Mouse (Mus musculus): ENCODE measurements around the gene Pik3cd. TPM values are rescaled to one million over a fixed set of nuclear protein-coding genes. Genes with fewer than 3 reads are reported as not detected.
"Not testable (repeated sequence)": the region's sequence is repeated elsewhere in the genome, so short reads cannot be mapped to it uniquely, and the experiment has no call there.

Gene Pik3cd
- 4.9 and 5.5 TPM in 2 replicates for polyA plus RNA-seq (2014; fragmentation: Nextera tagmentation; extraction: Ambion mirVana)

GRCm38 (mm10) chr4:149702210-149702979, at the start of gene Pik3cd:
Gene Pik3cd, minus strand, starts transcription at chr4:149702571.
- Histone ChIP-seq H3K27me3 (ENCODE audit: insufficient read depth, low read length) (peaks cover 6% of the 10 kb centered on the region; the same call in 1 of the 2 replicates), H3K27ac (ENCODE audit: low read depth) (no peak within 1 kb of the TSS), H3K4me3 (ENCODE audit: low read depth, low read length) (no peak within 1 kb of the TSS), H3K4me1 (ENCODE audit: insufficient read depth) (no peaks in the 10 kb centered on the region), H3K4me2 (no peak within 1 kb of the TSS), H3K9ac (no peak within 1 kb of the TSS), H3K9me3 (ENCODE audit: low read depth, low read length) (no peaks in the 10 kb centered on the region), H3K36me3 (ENCODE audit: insufficient read depth) (no peaks in the 10 kb centered on the region)
- DNase-seq, result no peak
- ATAC-seq (ENCODE audit: insufficient read depth), result no peak
- no peak for TF ChIP-seq CTCF (IDR thresholded peaks at IDR 0.05; ENCODE audit: low read depth)
- WGBS, result 64% methylated on average over 19 of the region's 19 CpGs

GRCm38 (mm10) chr4:149750671-149751070, 48.3 kb upstream of the Pik3cd start:
- Histone ChIP-seq H3K27me3 (ENCODE audit: insufficient read depth, low read length) (no peaks in the 10 kb centered on the region), H3K36me3 (ENCODE audit: insufficient read depth) (peaks cover 2% of the 10 kb centered on the region; the same call in 1 of the 2 replicates), H3K9me3 (ENCODE audit: low read depth, low read length) (no peaks in the 10 kb centered on the region), H3K4me1 (ENCODE audit: insufficient read depth) (no peaks in the 10 kb centered on the region), H3K27ac (ENCODE audit: low read depth) (no peak overlapping the region), H3K4me2 (no peak overlapping the region), H3K9ac (no peak overlapping the region), H3K4me3 (ENCODE audit: low read depth, low read length) (no peak overlapping the region)
- no peak for DNase-seq
- no peak for ATAC-seq (ENCODE audit: insufficient read depth)
- 47% methylated on average over 5 of the region's 5 CpGs for WGBS
- no peak for TF ChIP-seq CTCF (IDR thresholded peaks at IDR 0.05; ENCODE audit: low read depth)

- ATAC-seq (ENCODE audit: insufficient read depth); H3K27me3 ChIP-seq (ENCODE audit: insufficient read depth, low read length); DNase-seq; H3K9me3 ChIP-seq (ENCODE audit: low read depth, low read length); H3K36me3 ChIP-seq (ENCODE audit: insufficient read depth); H3K27ac ChIP-seq (ENCODE audit: low read depth); H3K4me2 ChIP-seq; H3K4me1 ChIP-seq (ENCODE audit: insufficient read depth); H3K4me3 ChIP-seq (ENCODE audit: low read depth, low read length); H3K9ac ChIP-seq: not testable (repeated sequence)
- 85% methylated on average over 3 of the region's 3 CpGs for WGBS
These were observed 47.3 kb upstream of the Pik3cd start for GRCm38 (mm10) chr4:149749663-149750015.

GRCm38 (mm10) chr4:149749003-149749662, 46.8 kb upstream of the Pik3cd start:
- Histone ChIP-seq H3K4me3 (ENCODE audit: low read depth, low read length) (no peak overlapping the region), H3K9me3 (ENCODE audit: low read depth, low read length) (no peaks in the 10 kb centered on the region), H3K4me2 (no peak overlapping the region), H3K27ac (ENCODE audit: low read depth) (no peak overlapping the region), H3K9ac (no peak overlapping the region), H3K4me1 (ENCODE audit: insufficient read depth) (no peaks in the 10 kb centered on the region), H3K27me3 (ENCODE audit: insufficient read depth, low read length) (no peaks in the 10 kb centered on the region), H3K36me3 (ENCODE audit: insufficient read depth) (peaks cover 6% of the 10 kb centered on the region; the same call in 1 of the 2 replicates)
- DNase-seq, result no peak
- no peak for TF ChIP-seq CTCF (IDR thresholded peaks at IDR 0.05; ENCODE audit: low read depth)
- WGBS, result 87% methylated on average over 18 of the region's 18 CpGs
- ATAC-seq (ENCODE audit: insufficient read depth), result no peak

GRCm38 (mm10) chr4:149744119-149744518, 41.7 kb upstream of the Pik3cd start:
- no peak overlapping the region for H3K4me3 ChIP-seq (ENCODE audit: low read depth, low read length)
- no peaks in the 10 kb centered on the region for H3K4me1 ChIP-seq (ENCODE audit: insufficient read depth)
- no peaks in the 10 kb centered on the region for H3K9me3 ChIP-seq (ENCODE audit: low read depth, low read length)
- no peak overlapping the region for H3K4me2 ChIP-seq
- no peak overlapping the region for H3K27ac ChIP-seq (ENCODE audit: low read depth)
- no peak for DNase-seq
- H3K27me3 ChIP-seq (ENCODE audit: insufficient read depth, low read length), result no peaks in the 10 kb centered on the region
- no peak for TF ChIP-seq CTCF (IDR thresholded peaks at IDR 0.05; ENCODE audit: low read depth)
- H3K9ac ChIP-seq, result no peak overlapping the region
- WGBS, result 81% methylated on average over 7 of the region's 7 CpGs
- peaks cover 14% of the 10 kb centered on the region; the same call in 1 of the 2 replicates for H3K36me3 ChIP-seq (ENCODE audit: insufficient read depth)
- ATAC-seq (ENCODE audit: insufficient read depth), result no peak

GRCm38 (mm10) chr4:149742011-149742530, 39.7 kb upstream of the Pik3cd start:
- no peak overlapping the region for H3K9ac ChIP-seq
- ATAC-seq (ENCODE audit: insufficient read depth) (no peak), DNase-seq (no peak)
- H3K4me1 ChIP-seq (ENCODE audit: insufficient read depth), result peaks cover 2% of the 10 kb centered on the region; the same call in 1 of the 2 replicates
- TF ChIP-seq CTCF (IDR thresholded peaks at IDR 0.05; ENCODE audit: low read depth), result no peak
- H3K9me3 ChIP-seq (ENCODE audit: low read depth, low read length), result no peaks in the 10 kb centered on the region
- no peak overlapping the region for H3K4me3 ChIP-seq (ENCODE audit: low read depth, low read length)
- peaks cover 12% of the 10 kb centered on the region; the same call in 1 of the 2 replicates for H3K36me3 ChIP-seq (ENCODE audit: insufficient read depth)
- no peaks in the 10 kb centered on the region for H3K27me3 ChIP-seq (ENCODE audit: insufficient read depth, low read length)
- no peak overlapping the region for H3K27ac ChIP-seq (ENCODE audit: low read depth)
- WGBS, result 90% methylated on average over 14 of the region's 14 CpGs
- H3K4me2 ChIP-seq, result no peak overlapping the region

- WGBS, result 88% methylated on average over 7 of the region's 7 CpGs
- H3K4me2 ChIP-seq, result no peak overlapping the region
- no peak overlapping the region for H3K9ac ChIP-seq
- no peak for TF ChIP-seq CTCF (IDR thresholded peaks at IDR 0.05; ENCODE audit: low read depth)
- H3K27me3 ChIP-seq (ENCODE audit: insufficient read depth, low read length), result no peaks in the 10 kb centered on the region
- peaks cover 16% of the 10 kb centered on the region; the same call in 1 of the 2 replicates for H3K36me3 ChIP-seq (ENCODE audit: insufficient read depth)
- no peak overlapping the region for H3K4me3 ChIP-seq (ENCODE audit: low read depth, low read length)
- H3K27ac ChIP-seq (ENCODE audit: low read depth), result no peak overlapping the region
- H3K9me3 ChIP-seq (ENCODE audit: low read depth, low read length), result no peaks in the 10 kb centered on the region
- DNase-seq (no peak), ATAC-seq (ENCODE audit: insufficient read depth) (no peak)
- peaks cover 16% of the 10 kb centered on the region for H3K4me1 ChIP-seq (ENCODE audit: insufficient read depth)
These were observed 37.9 kb upstream of the Pik3cd start for GRCm38 (mm10) chr4:149740301-149740700.

Measured in lung, embryonic 14.5 days (tissue).